Mouse (Mus musculus) left cerebral cortex, adult 8-10 months (tissue): ENCODE measurements around the gene Paqr8. TPM values are rescaled to one million over a fixed set of nuclear protein-coding genes. Genes with fewer than 3 reads are reported as not detected.
"Not testable (repeated sequence)": the region's sequence is repeated elsewhere in the genome, so short reads cannot be mapped to it uniquely, and the experiment has no call there.

Source experiments
- DNase-seq, 2 experiments: peaks; one replicate each; pipeline ENCODE4 v3.0.0; 2022; ENCODE audit warnings: low spot score in 2 of 2
- total RNA-seq, 4 experiments: library from RNA; stranded (reverse); gene quantifications; 2 replicates each; pipeline ENCODE4 v1.2.4; 2022

Gene Paqr8
- total RNA-seq, 4 experiments from 2014 or later = 90.4 to 114 (median 108) TPM

DNA sequence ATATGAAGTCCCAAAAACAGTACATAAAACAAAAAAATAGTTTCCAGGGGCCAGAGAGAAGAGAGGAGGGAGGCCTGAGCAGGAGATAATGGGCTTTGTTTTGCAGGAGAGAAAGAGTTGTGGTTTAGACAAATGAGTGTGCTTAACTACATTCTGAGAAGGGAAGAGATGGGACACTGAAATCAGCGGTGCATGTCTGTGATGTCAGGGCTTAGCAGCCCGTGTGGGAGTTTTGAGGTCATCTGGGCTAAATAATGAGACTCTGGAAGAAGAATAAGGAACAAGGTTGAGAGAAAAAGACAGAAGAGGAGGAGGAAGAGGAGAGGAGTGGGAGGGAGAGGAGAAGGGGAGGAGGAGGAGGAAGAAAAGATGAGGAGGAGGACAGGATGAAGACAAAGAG is 21.7 kb downstream of the Paqr8 start:
- no peak for DNase-seq

DNA sequence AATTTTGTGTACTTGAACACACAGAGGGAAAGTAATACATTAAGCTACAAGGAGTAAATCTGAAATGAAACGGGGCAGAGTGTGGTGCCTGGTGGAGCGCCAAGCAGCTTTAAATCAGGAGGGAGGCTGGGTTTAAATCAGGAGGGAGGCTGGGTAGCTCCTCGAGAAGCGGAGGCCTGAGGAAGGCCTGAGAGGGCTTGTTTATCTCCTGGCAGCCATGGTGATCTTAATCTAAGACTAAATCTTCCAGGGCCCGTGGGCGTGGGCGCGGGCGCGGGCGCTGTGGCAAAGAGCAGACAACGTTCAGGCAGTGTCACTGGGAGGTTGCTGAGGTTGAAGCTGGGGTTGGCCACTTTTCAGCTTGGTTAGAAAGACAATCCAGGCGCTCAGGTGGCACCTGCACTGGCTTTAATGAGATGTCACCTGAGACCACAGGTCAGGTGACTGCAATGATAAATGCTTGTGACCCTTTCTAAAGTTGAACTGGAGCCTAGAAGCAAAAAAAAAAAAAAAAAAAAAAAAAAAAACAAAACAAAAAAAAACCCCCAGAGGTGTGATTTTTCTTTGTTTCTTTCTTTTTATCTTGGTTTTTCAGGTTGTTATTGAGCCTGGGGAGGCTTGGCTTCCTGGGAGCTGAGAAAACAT is 22.2 kb downstream of the Paqr8 start:
- DNase-seq = no peak

DNA sequence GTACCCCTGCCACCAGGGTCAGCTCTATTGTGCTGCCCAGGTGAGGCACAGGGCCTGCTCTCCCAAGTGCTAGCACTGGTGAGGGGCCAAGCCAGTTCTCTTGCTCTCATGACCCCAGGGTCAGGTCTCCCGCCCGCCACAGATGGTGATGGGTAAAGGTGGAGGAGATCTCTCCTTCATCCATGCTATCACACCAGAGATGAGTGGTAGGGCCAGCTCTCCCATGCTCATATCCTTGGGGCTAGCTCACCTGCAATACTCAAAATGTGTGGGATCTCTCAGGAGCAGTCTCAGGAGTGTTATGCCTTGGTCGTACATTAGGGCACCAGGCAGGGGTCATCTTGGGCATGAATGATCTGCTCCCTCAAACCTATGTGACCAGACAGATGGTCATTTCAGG is 24.4 kb downstream of the Paqr8 start:
- DNase-seq = no peak

DNA sequence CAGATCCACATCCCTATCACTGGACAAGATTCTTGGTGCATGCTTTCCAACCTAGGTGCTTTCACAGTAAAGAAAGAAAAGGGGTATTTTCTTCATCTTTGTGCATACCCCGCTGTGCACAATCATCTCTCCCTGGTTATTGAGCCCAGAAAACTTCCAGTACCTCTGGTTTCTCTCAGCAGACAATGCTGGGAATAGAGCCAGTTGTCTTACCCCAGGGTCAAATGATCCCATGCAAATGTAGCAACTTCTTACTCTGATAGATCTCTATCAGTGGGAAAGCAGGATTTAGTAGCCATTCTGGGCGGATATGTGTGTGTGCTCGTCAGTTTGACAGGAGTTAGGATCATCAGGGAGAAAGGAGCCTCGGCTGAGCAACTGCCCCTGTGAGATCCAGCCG is 25.2 kb downstream of the Paqr8 start:
- no peak for DNase-seq

DNA sequence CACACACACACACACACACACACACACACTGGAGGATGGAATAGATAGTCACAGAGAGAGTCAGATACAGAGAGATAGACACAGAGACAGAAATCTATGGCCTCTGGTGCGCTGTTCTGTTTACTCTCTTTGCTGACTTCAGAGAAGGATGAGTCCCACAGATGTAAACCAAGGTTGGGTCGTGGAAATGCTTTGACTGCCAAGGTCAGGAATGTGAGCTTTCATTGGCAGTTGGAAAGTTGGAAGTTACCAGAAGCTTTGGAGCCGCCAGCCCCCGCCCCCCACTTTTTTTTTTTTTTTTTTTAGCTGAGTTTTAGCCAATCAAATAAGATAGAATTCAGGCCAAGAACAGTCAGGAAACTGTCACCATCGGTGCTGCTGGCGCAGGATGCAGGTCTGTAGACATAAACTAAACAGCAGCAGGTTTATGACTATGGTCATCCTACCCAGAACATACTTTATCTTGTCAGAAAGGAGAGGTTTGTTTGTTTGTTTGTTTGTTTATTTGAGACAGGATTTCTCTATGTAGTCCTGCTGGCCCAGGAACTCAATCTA is 27.2 kb downstream of the Paqr8 start:
- no peak for DNase-seq

DNA sequence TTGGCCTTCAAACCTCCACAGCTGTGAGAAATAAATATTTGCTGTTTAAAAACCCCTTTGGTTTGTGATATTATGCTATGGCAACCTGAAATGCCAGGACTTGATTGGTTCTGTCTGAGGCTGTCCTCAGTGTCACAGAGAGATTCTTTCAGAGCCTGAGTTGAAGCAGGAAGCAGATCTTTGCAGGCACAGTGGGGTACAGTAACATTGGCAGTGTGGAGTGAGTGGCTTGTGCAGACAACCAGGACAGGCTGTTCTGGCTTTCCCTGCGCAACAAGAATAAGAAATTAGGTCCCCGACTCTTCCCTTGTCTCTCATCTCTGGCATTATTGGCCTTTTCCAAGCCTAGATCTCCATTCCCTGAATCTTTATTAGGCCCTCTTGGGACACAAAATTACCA is 29.3 kb downstream of the Paqr8 start:
- DNase-seq = no peak

DNA sequence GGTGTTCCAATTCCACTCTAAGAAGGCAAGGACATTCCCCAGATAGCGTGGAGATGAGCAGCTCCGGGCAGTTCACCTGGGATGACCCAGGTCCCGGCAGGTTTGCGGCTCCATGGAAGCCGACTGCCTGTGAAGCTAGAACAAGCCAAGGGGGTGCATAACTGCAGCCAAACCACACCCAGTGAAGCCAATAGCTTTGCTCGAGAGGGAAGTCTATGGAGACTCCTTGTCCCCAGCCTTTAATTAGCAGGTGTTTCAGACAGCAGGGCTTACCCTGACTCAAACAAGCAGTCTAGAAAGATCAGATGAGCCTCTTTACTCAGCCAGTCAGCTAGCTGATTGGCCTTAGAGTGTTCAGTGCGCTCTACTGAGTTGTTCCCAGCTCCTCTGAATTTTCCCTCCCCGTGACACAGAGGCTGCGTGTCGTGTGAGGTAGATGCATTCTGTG is 30.7 kb downstream of the Paqr8 start:
- DNase-seq = no peak

DNA sequence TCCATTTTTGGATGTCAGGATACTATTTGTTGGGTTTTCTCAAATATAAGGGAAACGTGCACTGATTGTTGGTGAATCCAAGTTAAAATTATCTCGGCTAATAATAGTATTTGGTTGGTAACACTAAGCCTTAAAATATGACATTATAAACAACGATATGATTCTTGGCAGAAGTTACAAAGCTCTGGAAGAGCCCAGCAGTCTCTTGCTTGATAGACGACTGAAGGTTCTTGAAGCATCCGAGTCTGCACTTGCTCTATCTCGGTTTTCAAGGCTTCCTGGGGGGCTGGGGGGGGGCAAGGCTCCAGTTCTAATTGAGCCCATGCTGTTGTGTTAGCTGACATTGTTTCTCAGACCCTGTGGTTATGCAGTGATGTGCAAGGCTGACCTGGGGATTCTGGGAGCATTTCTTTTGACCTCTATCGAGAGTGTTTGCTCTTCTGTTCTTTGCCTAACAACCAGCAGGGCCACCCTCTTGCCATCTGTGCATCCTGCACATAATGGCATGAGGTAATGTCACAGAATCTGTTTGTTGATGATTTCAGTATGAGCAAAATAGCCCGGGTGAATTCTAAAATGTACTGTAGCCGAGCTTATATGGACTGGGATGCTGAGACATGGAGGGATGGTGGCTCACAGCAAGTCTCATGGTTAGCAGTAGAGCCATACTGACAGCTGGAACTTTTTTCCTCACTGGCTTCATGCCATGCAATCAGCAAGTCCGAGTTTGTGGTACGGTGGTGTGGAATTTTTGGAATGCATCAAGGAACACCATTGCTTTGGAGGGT is 32.4 kb downstream of the Paqr8 start:
- no peak for DNase-seq

DNA sequence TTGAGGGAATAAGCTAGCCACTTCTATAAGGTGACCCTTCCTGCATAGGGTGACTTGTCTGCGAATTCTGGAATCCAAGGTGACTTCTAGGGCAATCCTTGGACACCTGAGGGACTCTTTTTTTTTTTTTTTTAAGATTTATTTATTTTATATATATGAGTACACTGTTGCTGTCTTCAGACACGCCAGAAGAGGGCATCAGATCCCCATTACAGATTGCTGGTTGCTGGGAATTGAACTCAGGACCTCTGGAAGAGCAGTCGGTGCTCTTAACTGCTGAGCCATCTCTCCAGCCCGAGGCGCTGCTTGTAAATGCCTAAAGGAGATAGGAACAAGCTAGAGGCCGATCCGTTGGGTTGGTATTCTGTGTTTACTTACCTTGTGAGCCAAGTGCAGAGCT is 34.9 kb downstream of the Paqr8 start:
- not testable (repeated sequence) for DNase-seq

DNA sequence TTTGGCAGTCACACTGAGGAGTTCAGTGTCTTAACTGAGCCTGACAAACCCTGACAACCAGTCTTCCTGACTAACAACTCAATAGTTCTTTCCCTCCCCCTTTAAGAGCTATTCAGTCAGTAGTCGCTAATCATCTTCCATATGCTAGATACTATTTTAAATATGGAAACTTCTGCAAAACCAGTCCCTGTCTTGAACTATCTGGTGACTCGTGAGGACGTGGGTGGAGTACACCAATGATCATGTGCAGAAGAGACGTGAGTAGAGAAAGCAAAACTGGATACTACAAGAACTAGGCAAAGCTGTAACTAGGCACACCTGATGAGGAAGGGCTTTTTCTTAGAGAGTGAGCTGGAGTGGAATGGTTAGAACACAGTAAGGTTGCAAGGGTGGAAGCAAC is 35.5 kb downstream of the Paqr8 start:
- no peak for DNase-seq

DNA sequence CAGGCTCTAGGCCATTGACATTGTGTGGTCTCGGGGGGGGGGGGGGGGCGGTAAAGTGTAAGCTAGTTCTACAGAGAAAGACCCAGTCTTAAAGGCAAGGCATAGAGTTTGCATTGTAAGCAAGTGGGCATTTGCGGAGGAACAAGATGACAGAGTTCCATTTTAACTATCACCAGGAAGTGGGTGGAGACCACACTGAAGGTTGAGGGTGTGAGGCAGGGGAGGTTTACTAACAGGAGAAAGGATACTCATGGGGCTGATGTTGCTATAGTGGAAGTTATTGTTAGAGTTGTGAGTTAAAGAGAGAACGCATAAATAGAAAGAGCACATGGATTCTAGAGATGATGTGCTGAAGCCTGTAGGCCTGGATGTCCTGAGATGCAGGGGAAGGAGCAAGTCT is 36.0 kb downstream of the Paqr8 start:
- no peak for DNase-seq

DNA sequence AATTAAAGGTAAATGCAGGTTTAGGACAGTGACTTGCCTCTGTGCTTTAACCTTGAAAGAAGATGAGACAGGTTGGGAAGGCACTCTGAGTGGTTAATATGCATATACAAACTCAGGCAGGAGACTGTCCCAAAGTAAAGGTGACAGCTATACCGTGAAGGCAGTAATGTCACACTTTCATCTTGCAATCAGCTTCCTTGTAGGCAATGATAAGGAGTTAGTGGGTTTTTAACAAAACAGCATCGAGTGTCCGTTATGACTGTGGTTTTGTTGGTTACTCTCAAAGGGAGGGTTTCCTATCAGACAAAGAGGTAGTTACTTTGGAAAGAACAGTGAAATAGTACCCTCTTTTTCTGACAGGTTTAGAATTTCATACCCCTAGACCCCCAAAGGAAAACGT is 38.1 kb downstream of the Paqr8 start:
- DNase-seq = no peak

DNA sequence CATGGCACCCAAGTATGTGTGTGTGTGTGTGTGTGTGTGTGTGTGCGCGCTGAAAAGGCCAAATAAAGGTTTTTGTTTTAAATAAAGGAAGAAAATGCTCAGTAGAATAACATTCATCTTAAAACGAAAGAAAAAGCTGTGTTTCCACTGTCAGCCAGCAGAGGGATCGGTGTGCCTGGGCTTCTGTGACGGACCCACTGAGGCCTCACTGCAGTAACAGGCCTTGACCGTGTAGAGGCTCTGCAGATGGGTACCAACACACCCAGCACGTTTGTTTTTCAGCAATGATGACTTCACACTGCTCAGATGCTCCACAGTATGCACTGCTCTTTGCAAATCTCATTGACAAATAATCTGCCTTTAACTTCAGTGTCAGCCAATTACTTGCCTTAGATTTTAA is 43.1 kb downstream of the Paqr8 start:
- DNase-seq = peak; percentile 35 to 67

DNA sequence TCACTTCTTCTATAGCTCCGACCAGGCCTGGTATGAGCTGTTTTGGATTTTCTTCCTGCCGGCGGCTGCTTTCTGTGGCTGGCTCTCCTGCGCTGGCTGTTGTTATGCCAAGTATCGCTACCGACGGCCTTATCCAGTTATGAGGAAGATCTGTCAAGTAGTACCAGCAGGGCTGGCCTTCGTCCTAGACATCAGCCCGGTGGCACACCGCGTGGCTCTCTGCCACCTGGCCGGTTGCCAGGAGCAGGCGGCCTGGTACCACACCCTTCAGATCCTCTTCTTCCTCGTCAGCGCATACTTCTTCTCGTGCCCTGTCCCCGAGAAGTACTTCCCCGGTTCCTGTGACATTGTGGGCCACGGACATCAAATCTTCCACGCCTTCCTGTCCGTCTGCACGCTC is 44.7 kb downstream of the Paqr8 start:
- no peak for DNase-seq

DNA sequence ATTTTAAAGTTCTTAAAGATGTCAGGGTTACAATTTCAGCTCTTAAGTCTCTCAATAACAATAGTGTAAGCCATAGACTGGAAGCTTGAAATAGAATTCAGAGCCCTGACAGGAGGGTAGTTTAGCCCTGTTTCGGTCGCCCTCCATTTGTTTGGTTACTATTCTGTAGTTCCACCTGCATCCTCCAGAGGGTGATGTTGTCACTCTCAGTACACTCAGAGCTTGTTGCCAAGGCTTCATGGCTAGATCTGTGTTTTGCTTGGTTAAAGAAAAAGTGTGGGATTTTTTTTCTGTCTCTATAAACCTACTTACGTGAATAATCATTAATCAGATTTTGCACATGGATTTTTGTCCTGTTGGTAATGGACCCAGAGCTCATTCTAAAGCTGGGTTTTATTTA is 48.6 kb downstream of the Paqr8 start:
- DNase-seq = no peak

DNA sequence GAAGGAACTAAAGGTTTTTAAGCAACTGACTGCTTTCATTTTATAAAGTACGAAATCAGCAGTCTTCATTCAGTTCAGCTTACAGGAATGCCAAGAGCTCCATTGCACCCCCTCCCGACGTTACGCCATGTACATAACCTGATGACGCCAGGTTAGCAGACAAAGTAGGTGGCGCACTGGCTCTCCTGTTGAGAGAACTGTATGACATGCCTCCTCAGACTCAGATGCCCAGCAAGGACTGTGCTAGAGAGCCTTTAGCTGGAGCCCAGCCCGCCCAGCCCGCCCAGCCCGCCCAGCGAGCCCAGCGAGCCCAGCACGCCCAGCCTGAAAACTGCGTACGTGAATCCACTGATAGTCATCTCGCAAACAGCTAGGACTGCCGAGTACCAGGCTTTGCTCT is 49.7 kb downstream of the Paqr8 start:
- DNase-seq = peak in 1 of 2 experiments; percentile 25

DNA sequence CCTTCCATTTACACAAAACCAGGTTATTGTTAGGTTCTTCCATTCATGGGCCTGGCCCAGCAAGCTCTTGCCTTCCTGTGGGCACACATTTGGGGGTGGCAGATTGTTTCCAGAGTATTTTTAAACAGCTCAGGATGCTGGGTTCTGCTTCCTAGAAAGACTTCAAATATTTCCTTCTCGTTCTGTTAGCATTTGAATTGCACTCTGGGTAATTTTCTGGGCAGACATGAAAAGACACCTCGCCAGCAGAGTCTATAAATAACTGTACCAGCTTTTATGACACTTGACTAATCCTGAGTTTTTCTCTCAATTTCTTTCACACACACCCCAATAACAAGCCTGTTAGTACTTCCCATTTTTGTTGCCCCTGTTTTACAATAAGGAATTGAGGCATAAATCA is 50.9 kb downstream of the Paqr8 start:
- no peak for DNase-seq

DNA sequence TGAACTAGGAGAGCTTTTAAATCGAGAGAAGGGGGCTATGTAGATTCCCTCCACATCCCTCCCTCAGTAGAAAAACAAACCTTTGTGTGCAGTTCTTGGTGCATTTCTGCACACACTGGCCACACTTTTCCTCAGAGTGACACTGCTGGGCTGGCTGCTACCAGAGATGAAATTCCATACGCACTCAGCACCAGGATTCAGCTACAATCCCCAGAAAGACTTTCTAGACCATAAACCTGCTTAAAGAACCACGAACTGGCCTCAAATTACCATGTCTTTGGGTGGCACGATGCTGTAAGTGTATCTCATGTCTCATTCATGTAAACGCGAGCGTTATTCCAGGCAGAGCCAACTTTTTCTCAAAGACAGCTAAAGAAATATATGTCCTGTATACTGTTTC is 51.5 kb downstream of the Paqr8 start:
- no peak for DNase-seq

DNA sequence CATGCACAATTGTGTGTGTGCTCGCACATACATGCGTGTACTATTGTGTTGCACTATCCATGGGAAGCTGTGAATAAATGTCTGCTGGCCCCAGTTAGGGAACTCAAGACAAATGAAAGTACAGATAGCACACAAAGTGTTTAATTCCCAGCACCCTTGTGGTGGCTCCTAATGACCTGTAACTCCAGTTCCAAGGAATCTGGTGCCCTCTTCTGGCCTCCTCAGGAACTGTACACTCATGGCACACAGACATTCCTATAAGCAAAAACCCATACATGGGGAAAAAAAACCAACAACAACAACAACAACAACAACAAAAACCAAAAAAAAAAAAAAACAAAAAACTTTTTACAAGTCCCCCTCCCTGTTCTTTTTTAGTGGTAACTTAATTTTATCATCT is 52.6 kb downstream of the Paqr8 start:
- no peak for DNase-seq

DNA sequence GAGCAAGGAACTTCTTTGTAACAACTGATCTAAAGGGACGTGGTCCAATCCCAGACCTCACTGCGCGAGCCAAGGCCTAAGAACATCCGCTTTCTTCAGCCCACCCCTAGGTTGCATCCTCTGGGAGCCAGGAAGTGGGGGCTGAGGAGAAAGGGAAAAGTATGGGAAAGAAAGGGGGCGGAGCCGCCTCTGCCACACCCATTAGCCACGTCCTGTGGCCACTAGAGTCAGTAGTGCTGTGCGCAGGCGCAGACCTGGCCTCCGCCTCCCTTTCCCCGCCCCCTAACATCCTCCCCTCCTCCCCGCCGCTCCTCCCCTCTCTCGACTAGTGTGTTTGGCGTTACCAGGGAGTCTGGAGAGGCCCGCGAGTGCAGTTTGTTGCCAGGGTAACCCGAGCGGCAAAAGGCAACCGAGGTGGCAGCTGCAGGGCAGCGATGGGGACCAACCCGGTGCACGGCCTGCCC is 60.9 kb downstream of the Paqr8 start, which contains the start of gene Efhc1:
Efhc1 (plus strand) TSS at position 327 of the 464 bp plus-strand sequence.
- peak; percentile 78 to 93 for DNase-seq

DNA sequence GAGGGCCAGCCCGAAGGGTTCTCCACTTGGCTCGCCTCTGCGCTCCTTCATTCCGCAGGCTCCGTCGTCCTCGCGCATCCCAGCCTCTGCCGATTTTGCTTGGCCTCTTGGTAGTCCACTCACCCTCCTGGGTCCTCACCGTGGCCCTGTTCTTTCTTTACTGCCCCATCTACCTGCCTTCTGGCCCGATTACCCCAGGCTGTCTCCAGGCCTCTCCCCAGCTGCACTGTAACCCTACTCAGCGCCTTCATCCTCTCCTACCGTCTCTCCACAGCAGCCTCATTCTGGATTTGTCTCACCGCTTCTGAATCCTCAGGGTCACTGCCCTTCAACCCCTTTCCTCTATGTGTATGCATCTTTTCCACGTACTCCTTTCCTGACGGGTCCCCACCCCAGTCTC is 61.4 kb downstream of the Paqr8 start:
- no peak for DNase-seq

DNA sequence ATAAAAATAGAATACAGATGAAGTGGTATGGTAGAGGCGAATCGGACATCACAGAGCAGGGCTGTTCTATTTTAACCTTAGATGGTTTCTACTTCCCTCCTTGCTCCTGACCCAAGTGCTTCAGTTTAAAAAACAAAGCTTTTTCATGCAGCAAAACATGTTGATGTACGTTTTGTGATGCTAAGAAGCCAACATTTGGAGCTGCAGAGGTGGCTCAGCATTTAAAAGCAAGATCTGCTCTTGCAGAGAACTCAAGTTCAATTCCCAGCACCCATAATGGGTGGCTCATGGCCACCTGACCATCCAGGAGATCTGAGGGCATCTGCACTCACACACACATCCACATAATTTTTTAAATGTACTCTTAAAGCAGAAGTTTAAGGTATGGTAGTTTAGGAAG is 64.5 kb downstream of the Paqr8 start:
- no peak for DNase-seq

DNA sequence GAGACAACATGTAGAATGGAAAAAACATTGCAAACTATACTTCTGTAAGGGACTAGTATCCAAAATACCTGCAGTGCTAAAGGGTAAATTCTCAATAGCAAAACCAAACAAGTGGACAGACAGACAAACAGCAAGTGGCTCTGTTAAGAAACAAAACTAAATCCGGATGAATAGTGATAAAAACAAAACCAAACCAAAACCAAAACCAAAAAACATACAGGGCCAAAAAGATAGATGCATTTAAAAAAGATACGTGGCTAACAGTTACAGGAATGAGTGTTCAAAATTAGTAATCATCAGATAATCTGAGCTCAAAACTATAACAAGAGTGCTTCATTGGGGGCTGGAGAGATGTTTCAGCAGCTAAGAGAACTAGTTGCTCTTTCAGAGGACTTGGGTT is 79.2 kb downstream of the Paqr8 start:
- no peak for DNase-seq
